Mouse (Mus musculus) hematopoietic stem cell, adult 5-6 weeks (primary cell): ENCODE measurements around the gene Ncdn. TPM values are rescaled to one million over a fixed set of nuclear protein-coding genes. Genes with fewer than 3 reads are reported as not detected.

Experiments
- ATAC-seq, 2 experiments: fragments of 125-278 bp in 1 of 2; replicated peaks in 1 of 2; 2 replicates each; pipeline ENCODE4 v1.8.0; 2016 to 2017; ENCODE audit warnings: inconsistent platforms in 2 of 2, mild to moderate bottlenecking in 2 of 2, moderate number of reproducible peaks in 2 of 2, low read depth in 1 of 2, moderate TSS enrichment in 1 of 2; ENCODE audit not compliant: low FRiP score in 2 of 2, poor library complexity in 2 of 2, severe bottlenecking in 2 of 2, insufficient read depth in 1 of 2, low TSS enrichment in 1 of 2
- total RNA-seq: library from RNA; stranded (forward); fragments of 172-1452, 232-1000 nt; gene quantifications from 2 replicates; pipeline ENCODE4 v1.2.3, GENCODE M21; 2017

Ncdn gene
- total RNA-seq, 1 experiment from 2014 or later, result 6.6 TPM

DNA sequence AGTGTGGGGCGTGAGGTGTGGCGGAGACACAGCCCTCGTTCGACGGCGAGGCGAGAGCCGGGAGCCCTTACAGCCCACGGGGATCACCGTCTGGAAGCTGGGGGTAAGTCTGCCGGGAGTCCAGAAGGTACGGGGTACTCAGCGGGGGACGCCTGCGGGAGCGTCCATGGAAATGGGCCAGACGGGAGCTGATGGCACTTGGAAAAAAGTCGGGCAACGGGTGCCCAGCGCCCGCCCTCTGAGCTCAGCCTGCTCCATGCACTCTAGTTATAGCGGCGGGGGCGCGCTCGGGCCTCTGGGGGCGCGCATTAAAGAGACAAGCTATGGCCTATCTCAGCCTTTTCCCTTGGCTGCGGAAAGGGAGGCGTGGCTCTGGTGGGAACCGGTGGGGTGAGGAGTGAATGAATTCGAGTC is 17.2 kb downstream of the Ncdn start, which contains the start of gene Tfap2e:
Tfap2e (minus strand) TSS at position 240 of the 414 bp plus-strand sequence.
- peak in 1 of 2 experiments; percentile 18; a peak in 1 of 4 replicates for ATAC-seq

DNA sequence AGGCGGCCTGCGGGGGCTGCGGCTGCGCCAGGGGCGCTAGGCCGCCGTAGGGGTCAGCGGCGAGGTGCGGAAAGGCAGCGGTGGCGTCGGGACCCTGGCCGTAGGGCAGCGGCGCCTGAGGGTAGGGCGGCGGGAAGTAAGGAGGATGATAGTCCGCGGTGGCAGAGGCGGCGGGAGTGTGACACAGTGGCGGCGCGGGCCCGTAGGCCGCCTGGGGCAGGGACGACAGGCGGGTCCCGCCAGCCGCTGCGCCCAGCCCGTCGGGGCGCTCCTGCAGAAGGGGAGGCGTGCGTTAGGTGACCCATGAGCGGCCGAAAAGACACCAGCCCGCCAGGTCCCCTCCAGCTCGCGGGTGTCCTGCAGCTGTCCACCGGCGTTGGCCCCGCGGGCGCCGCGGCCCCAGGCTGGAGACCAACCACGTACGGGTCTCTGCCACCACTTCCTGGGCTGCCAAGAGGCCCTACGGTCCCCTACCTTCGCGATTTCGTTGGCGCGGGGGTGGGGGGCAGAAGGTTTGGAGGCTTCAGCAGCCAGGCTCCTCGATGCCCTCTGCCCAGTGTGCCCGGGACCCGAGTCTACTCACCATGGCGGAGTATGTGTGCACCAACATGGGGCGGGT is 17.7 kb downstream of the Ncdn start:
- 0 out of 4 replicates have a peak, but pooled peaks of 1 of the 2 experiments have one; percentile 40 for ATAC-seq

DNA sequence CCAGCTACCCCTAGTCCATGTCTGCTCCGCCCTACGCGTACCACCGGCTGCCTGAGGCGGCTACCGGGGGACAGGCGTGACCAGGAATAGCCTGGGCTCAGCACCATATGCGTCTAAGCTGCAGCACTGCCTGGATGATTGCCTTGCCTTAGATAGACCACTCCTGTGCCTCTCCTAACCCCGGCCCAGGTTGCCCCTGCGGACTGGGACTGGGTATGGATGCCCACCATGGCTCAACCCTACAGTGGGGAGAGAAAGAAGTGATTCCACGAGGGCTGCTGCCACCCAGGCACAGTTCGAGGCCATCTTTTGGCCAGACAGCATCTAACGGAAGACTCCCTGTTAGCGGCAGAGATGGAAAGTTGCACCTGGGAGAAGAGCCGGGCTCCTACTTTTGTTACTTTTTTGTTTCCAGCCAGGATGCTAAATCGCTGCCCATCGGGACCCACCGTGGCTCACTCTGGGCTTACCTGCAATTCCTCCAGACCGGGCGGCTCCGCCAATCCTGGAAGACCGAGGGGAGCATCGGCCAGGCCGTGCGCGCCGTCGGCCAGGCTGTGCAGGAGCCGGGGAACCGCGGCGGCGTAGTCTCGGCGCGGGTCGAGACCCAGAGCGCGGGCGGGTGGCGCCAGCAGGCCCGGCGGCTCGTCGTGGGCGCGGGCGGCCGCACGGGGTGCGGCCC is 18.4 kb downstream of the Ncdn start:
- peak in 1 of 2 experiments; percentile 19; a peak in 1 of 4 replicates for ATAC-seq

DNA sequence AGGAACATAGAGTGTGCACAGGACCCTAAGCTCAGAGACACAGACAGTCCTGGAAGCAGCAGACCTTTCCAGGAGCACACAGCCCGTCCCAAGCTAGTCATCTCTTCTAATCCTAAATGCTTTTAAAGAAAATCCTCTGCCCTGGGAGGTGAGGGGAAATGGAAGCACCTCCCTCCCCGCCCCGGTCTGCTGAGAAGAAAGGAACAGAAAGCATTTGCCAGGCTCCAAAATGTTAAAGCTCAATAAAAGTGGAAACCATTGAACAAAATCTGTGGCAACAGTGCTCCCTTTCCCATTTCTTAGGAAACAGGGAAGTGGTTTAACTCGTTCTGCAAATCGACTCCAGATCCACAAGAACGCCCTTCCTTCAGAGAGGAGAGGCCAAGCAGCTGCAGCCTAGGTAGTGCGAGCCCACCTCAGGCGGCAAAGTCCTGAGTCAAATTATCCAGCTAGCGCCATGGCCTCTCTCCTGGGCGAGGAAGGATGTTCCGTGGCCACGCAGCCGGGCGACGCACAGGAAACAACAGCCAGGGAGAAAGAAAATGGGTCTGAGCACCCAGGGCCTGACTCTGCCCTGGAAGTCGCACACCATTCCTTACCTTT is 19.1 kb downstream of the Ncdn start:
- ATAC-seq, result no peak

DNA sequence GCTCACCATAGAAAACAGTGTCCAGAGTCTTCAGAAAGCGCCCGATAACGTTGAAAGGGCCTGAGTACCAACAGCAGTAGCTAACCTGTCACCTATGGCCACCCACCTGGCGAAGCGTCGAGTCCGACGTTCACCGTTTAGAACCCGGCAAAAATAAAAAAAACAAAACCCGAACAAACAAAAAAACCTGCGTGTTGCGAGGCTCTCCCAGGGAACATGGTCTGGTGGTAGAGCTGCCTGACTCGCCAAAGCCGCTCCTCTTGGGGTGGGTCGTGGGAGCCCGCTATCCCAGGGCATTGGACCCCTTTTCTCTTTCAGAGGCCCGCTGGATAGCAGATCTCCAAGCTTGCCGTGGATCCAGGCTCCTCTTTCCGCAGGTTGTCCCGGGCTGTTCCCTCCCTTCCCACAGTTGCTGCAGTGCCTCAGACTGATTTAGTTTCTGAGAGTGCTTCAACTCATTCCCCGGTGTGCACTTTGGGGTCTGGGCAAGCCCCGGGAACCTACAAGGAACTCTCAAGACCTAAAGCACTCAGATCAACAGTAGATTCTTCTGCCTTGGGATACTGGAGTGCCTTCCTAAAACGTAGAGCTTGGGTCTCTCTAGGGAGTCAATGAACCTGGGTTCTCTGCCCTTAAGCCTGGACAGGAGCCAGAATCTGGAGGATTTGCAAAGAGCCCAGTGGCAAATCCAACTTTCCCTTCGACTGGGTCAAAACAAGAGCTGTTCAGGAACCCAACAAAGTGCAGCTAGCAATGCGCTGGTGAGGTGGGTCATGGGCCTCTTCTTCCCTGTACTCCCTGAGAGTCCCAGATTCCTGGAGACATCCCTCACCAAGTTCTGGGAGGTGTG is 20.5 kb downstream of the Ncdn start:
- ATAC-seq, result no peak

DNA sequence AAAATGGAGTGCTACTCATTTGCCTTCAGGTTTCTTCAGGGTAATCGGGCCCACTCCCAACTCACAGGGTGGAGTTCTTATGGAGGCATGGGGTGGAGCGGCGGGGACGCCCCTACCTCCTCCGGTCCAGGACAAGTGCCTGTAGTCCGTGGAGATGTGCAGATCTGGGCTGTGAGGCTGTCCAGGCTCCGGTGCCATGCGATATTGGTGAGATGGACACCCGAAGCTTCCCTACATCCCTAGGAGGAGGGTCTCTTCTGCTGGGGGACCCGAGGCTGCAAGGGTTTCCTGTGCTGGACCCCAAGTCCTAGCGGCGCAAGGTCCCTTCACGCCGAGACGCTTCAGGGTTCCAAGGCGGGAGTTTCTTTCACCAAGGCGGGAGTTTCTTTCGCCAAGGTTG is 21.1 kb downstream of the Ncdn start:
- no peak for ATAC-seq

DNA sequence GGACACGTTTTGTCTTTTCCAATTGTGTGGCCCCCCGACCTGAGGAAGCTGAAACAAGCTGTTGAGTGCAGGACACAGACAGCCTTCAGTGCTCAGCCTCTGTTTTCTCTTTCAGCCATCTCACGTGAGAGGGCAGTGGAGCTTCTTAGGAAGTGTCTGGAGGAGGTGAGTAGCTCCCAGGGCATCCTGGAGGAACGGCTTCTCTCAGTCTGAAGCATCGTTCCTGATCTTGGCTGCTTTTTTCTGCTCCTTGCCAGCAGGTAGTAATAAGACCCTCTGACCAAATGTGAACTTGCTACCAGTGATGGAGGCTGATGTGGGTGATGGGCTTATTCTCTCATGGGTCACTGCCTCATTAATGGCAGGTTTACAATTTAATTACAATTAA is 45.8 kb downstream of the Ncdn start:
- ATAC-seq, result no peak

DNA sequence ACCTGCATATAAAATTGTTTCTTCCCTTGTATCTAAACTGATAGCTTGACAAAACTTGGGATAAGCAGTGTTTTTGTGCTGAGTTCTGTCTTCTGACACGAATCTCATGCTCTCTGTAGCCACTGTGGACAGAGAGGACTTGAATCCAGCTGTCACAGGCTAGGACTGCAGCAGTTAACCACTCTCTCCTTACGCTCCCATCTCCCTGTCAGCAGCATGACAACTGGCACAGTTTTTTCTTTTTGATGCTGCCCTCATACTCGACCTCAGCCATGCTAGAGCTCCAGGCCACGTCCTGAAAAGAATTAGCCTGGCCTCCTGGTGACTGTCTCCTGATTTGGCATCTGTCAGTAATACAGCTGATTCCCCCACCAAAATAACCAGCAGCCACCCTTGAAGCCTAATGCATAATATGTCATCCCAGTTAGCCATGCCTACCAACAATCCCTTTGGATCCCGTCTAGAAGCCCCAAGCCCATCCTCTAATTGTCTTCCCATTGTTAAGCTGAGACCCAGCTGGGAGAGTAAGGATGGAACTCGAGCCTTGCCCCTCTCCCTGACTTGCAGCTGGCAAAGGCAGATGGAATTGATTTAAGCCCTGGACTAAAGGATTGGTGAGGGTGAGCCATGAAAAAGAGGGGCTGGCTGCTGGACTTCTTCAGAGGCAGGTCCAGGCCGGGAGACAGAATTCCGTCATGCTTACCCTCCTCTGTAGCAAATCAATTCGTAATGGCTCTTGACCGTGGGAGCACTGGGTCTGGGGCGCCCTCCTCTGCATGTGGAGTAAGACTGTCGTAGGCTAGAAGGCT is 46.4 kb downstream of the Ncdn start:
- 0 out of 4 replicates have a peak, but pooled peaks of 1 of the 2 experiments have one; percentile 5 for ATAC-seq

DNA sequence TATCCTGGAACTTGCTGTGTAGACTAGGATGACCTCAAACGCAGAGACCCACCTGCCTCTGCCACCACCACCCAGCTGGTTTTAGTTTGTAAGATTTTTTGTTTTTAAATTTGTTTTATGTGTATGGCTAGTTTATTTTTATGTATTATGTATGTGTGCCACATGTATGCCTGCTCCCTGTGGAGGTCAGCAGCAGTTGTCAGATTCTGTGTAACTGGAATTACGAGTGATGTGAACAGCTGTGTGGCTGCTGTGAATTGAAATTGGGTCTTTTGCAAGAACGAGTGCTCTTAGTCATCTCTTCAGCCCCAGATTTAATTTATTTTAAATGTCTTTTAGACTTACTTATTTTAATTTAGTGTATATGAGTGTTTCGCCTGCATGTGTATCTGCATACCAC is 56.3 kb downstream of the Ncdn start:
- no peak for ATAC-seq

Other genes with a start within 250 kb of the Ncdn start
- 6.3 and 9.4 TPM in 2 replicates for gene Ago4, start 220.0 kb downstream of the Ncdn start, total RNA-seq
- gene Clspn, start 196.5 kb downstream of the Ncdn start, total RNA-seq, result 80.7 and 94.8 TPM in 2 replicates
- 7.6 and 15.5 TPM in 2 replicates for gene 5730409E04Rik, start 143.6 kb downstream of the Ncdn start, total RNA-seq
- gene Psmb2, start 75.8 kb downstream of the Ncdn start, total RNA-seq, result 106 and 109 TPM in 2 replicates
- not detected in 2 replicates for gene Tfap2e, start 17.2 kb downstream of the Ncdn start, total RNA-seq
- 19.9 and 27.1 TPM in 2 replicates for gene AU040320, start 106 bp upstream of the Ncdn start, total RNA-seq
- gene Zmym4, start 214.7 kb upstream of the Ncdn start, total RNA-seq, result 60.9 and 107 TPM in 2 replicates